Mouse (Mus musculus) ES-E14 (cell line): ENCODE measurements around the gene Prpf3. TPM values are rescaled to one million over a fixed set of nuclear protein-coding genes. Genes with fewer than 3 reads are reported as not detected.
"Not testable (repeated sequence)": the region's sequence is repeated elsewhere in the genome, so short reads cannot be mapped to it uniquely, and the experiment has no call there.

Source experiments
- DNase-seq: peaks from one replicate; pipeline ENCODE4 v3.0.0-alpha.2; 2013; ENCODE audit warnings: low read depth, low spot score
- H3K27ac ChIP-seq: 2 replicates; pipeline ENCODE4 v1.5.1; 2012; ENCODE audit warnings: low read depth, mild to moderate bottlenecking, low read length, moderate library complexity, mixed read lengths; ENCODE audit not compliant: poor library complexity, insufficient read depth, severe bottlenecking
- H3K36me3 ChIP-seq: 2 replicates; pipeline ENCODE4 v1.6.1; 2012; ENCODE audit warnings: mild to moderate bottlenecking, low read length, moderate library complexity, mixed read lengths; ENCODE audit not compliant: control insufficient read depth, poor library complexity, insufficient read depth, severe bottlenecking
- H3K4me1 ChIP-seq, 2 experiments: fragments of 150-350 bp in 1 of 2; sonication (generic) in 1 of 2; 2 replicates each; pipeline ENCODE4 v1.6.1; 2012; ENCODE audit warnings: low read length in 2 of 2, mild to moderate bottlenecking in 1 of 2, mixed read lengths in 1 of 2; ENCODE audit not compliant: control insufficient read depth in 2 of 2, insufficient read depth in 2 of 2, poor library complexity in 1 of 2
- H3K4me3 ChIP-seq, 2 experiments: fragments of 150-350 bp in 1 of 2; sonication (generic) in 1 of 2; 2 replicates each; pipeline ENCODE4 v1.5.1; 2012; ENCODE audit warnings: low read length in 2 of 2, low read depth in 1 of 2, mild to moderate bottlenecking in 1 of 2, mixed read lengths in 1 of 2; ENCODE audit not compliant: insufficient read depth in 1 of 2, poor library complexity in 1 of 2, severe bottlenecking in 1 of 2
- H3K9ac ChIP-seq: 2 replicates; pipeline ENCODE4 v1.6.1; 2012; ENCODE audit warnings: low read depth, mild to moderate bottlenecking, low read length, mixed read lengths; ENCODE audit not compliant: poor library complexity, insufficient read depth, severe bottlenecking
- H3K9me3 ChIP-seq: fragments of 150-350 bp; sonication (generic); 2 replicates; pipeline ENCODE4 v1.6.1; 2012; ENCODE audit warnings: low read depth, mild to moderate bottlenecking, low read length; ENCODE audit not compliant: control insufficient read depth, insufficient read depth
- CHD2 ChIP-seq: IDR thresholded peaks from 2 replicates; pipeline ENCODE4 v1.6.1; 2014; ENCODE audit warnings: mild to moderate bottlenecking, low read depth, low read length, inconsistent platforms
- HCFC1 ChIP-seq: IDR thresholded peaks from 2 replicates; pipeline ENCODE4 v1.6.1; 2012; ENCODE audit warnings: low read length, inconsistent platforms, borderline replicate concordance; ENCODE audit not compliant: insufficient read depth
- MAFK ChIP-seq: IDR thresholded peaks from 2 replicates; pipeline ENCODE4 v1.6.1; 2014; ENCODE audit warnings: mild to moderate bottlenecking, low read depth, low read length, inconsistent platforms; ENCODE audit not compliant: insufficient read depth
- ZC3H11A ChIP-seq: IDR thresholded peaks from 2 replicates; pipeline ENCODE4 v1.6.1; 2012; ENCODE audit warnings: low read depth, mild to moderate bottlenecking, inconsistent platforms, low read length, borderline replicate concordance
- ZNF384 ChIP-seq: IDR thresholded peaks from 2 replicates; pipeline ENCODE4 v1.6.1; 2012; ENCODE audit warnings: low read depth, low read length, inconsistent platforms
- in situ Hi-C, 2 experiments: fragments of 600-800 bp; cut with MboI; formaldehyde crosslinking; loops; one replicate each; pipeline ENCODE4 v1.15.1; 2025; ENCODE audit warnings: low sequenced_read_pairs in 2 of 2, inconsistent platforms in 1 of 2; ENCODE audit not compliant: unreplicated experiment in 2 of 2
- total RNA-seq: library from RNA; depleted of rRNA; stranded (reverse); fragments of 300-350 nt; gene quantifications from 2 replicates; pipeline ENCODE4 v1.2.3, GENCODE M21; 2012

Gene Prpf3
- total RNA-seq, 1 experiment, result 48.6 TPM

DNA sequence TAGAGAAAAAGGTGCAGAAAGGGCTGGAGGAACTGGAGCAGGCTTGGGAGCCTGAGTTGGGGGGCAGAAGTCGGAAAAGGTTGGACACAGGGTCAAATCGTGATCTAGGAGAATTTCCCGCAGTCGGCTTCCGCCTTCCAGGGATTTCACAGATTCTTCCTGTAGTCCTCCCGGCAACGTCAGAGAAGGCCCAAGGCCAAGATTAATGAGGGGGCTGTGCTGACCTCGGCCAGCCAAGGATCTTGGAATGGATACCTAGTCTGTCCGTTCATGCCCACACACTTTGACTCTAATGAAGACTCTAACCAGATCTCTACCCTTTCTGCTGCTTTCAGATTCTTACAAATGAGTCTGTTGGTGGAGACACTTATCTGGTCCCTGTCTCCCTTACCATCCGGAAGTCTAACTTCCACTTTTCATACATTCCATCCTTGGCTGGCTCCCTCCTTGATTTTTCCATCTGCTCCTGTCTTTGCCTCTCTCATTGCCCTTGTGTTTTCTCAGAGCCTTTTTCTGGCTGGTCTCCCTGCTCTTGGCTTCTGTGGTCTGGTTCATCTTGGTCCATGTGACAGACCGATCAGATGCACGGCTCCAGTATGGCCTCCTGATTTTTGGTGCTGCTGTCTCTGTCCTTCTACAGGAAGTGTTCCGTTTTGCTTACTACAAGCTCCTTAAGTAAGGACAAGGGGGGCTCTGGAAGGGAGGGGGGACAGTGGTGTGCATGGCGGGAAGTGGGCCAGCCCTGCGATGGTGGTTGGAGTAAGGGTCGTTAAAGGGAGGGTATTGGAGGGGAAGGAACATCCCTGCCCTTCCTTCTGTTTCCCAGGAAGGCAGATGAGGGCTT lies 38.9 kb upstream of the Prpf3 start:
- Histone ChIP-seq H3K36me3 (peaks cover 6% of the 10 kb centered on the region), H3K27ac (no peak overlapping the region), H3K4me3 (peak overlapping the region; percentile 94 to 95), H3K9ac (peak overlapping the region; percentile 93), H3K9me3 (no peaks in the 10 kb centered on the region), H3K4me1 (peaks cover 12% of the 10 kb centered on the region in 2 experiments)
- TF ChIP-seq HCFC1 (no peak), ZNF384 (no peak), MAFK (no peak), CHD2 (no peak), ZC3H11A (no peak)
- no peak for DNase-seq
- in situ Hi-C loops, result no loop called here

DNA sequence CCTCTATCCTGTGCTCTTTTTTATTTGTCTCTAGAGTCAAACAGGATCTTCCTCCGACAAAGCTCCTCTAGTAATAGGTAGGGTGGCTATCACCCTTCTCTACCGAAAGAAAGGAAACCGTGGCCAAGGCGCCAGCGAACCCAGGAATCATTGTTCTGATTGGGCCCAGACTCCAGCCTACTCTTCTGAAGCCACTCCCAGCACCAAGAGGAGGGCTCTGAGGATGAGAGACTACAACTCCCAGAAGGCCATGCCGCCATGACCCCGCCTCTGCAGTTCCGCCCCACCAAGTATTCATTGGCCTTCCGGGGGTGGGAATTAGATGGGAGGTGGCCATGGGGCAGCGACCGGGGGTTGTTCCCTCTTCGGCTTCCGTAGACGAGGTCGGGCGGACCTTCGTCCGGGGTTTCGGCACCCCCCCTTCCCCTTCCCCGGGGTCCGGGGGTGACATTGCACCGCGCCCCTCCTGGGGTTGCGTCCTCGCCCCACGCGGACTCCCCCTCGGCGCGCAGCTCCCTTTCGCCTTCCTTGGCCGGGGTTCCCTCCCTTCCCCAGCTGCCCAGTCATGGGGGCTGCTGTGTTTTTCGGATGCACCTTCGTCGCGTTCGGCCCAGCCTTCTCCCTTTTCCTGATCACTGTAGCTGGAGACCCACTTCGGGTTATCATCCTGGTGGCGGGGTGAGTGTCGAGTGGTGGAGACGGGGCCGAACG lies 38.1 kb upstream of the Prpf3 start, which contains the start of gene Aph1a:
TSS of gene Aph1a (plus strand) at position 364 of the 711 bp plus-strand sequence.
- peak; percentile 94 for TF ChIP-seq HCFC1
- not testable (repeated sequence) for H3K9me3 ChIP-seq

DNA sequence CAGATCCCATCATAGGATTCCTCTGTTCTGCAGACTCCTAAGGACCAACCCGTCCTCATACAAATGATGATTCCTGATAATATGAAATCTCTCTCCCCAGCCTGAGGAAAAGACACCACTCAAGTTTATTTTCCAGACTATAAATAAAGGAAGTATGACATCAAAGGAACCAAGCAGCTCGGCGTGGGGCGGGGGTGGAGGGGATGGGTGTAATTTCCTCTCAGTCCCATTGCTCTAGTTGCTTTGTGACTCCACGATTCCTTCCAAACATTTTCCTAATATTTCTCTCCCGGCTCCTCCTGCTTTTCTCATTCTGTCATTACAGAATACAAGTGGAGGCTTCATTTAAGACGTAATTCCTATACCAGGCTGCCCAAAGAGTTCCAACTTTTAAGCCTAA lies 37.4 kb upstream of the Prpf3 start:
- in situ Hi-C loops, result no loop called here
- Histone ChIP-seq H3K4me3 (peak overlapping the region in 1 of 2 experiments; percentile 53; a peak in 2 of 4 replicates), H3K36me3 (peaks cover 6% of the 10 kb centered on the region), H3K27ac (no peak overlapping the region), H3K9ac (no peak overlapping the region; the same call in 1 of the 2 replicates), H3K4me1 (peaks cover 12 to 14% of the 10 kb centered on the region in 2 experiments), H3K9me3 (no peaks in the 10 kb centered on the region)
- TF ChIP-seq HCFC1, result no peak
- TF ChIP-seq CHD2, result no peak
- no peak for TF ChIP-seq ZC3H11A
- no peak for TF ChIP-seq MAFK
- no peak for TF ChIP-seq ZNF384
- DNase-seq, result no peak

More for the DNA sequence above, 38.1 kb upstream of the Prpf3 start, which contains the start of gene Aph1a:
- Histone ChIP-seq H3K4me3 (peak within 1 kb of the TSS; percentile 94 to 95), H3K4me1 (peaks cover 12 to 14% of the 10 kb centered on the region in 2 experiments), H3K9ac (peak within 1 kb of the TSS; percentile 93)
- H3K27ac ChIP-seq, H3K36me3 ChIP-seq, in situ Hi-C loops: not testable (repeated sequence)
- DNase-seq, result peak; percentile 95

DNA sequence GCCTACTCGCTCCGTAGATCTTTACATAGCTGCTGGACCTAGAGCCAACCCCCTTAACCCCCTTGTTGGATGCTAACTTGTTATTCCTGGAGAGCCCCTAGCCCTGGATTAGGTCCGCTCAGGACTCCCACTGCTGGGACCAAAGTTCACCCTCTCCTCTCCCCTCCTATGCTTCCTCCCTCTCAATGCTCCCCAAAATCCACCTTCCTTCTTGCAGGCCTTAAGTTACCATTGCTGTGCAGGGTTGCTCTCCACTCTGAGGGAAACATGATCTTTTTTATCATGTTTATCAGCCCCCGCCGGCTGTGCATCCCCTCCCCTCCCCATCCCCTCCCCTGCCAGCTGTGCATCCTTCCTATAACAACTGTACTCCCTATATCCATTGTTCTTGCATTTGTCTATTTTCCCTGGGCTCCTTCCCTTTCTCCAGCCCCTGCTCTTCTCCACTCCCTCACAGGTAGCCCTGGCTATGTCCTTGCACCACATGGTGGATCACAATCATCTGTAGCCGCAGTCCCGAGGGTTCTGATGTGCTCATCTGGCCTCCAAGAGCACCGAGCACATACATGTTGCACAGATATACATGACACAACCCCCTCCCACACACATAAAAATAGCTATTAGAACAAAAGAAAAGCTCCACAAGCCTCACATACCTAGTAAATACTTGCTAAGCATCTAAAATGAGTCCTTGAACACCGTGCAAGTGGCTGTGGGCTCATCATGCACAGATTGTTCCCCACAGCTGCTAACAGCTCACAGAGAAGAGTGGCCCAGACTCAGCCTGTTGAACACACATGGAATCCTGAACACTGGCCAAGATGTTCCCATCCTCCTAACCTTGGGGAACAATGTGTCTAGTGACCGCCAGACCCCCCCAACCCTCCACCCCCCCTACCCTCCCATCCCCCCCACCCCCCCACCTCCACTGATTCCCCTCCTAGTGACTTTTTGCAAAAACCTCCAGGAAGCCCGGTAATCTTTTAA lies 36.7 kb upstream of the Prpf3 start:
- Histone ChIP-seq H3K4me3 (peak overlapping the region; percentile 52 to 63; a peak in 3 of 4 replicates), H3K9ac (no peak overlapping the region; the same call in 1 of the 2 replicates), H3K4me1 (peaks cover 12 to 14% of the 10 kb centered on the region in 2 experiments), H3K36me3 (peaks cover 2% of the 10 kb centered on the region), H3K27ac (peak overlapping the region; percentile 71; the same call in 1 of the 2 replicates), H3K9me3 (no peaks in the 10 kb centered on the region)
- in situ Hi-C loops, result no loop called here
- TF ChIP-seq HCFC1, result no peak
- no peak for TF ChIP-seq ZC3H11A
- no peak for TF ChIP-seq ZNF384
- TF ChIP-seq MAFK, result no peak
- TF ChIP-seq CHD2, result no peak
- DNase-seq, result no peak
